Mouse (Mus musculus): ENCODE data around the gene Swap70.
A peak's percentile ranks its signal among the peaks of the same experiment; 100 is the strongest.
"Not testable (repeated sequence)": the region's sequence is repeated elsewhere in the genome, so short reads cannot be mapped to it uniquely, and the experiment has no call there.

The Swap70 gene

GRCm38 (mm10) chr7:110221586-110222481 lies at the start of gene Swap70:
Gene Swap70, plus strand, starts transcription at chr7:110221711.
- DNase-seq (ENCODE audit: low spot score in 2 of 2) = peak; percentile 77 to 85

- no peak for DNase-seq (ENCODE audit: low spot score in 2 of 2)
These were observed 42.3 kb upstream of the Swap70 start for GRCm38 (mm10) chr7:110179208-110179607.

GRCm38 (mm10) chr7:110180613-110181012 lies 40.9 kb upstream of the Swap70 start:
- no peak for DNase-seq (ENCODE audit: low spot score in 2 of 2)

GRCm38 (mm10) chr7:110181446-110181845 lies 40.1 kb upstream of the Swap70 start:
- no peak for DNase-seq (ENCODE audit: low spot score in 2 of 2)

GRCm38 (mm10) chr7:110184608-110185007 lies 36.9 kb upstream of the Swap70 start:
- no peak for DNase-seq (ENCODE audit: low spot score in 2 of 2)

GRCm38 (mm10) chr7:110189951-110190350 lies 31.6 kb upstream of the Swap70 start:
- DNase-seq (ENCODE audit: low spot score in 2 of 2) = no peak

GRCm38 (mm10) chr7:110193186-110193585 lies 28.3 kb upstream of the Swap70 start:
- no peak for DNase-seq (ENCODE audit: low spot score in 2 of 2)

GRCm38 (mm10) chr7:110197176-110197575 lies 24.3 kb upstream of the Swap70 start:
- DNase-seq (ENCODE audit: low spot score in 2 of 2) = no peak

- no peak for DNase-seq (ENCODE audit: low spot score in 2 of 2)
These were observed 19.6 kb upstream of the Swap70 start for GRCm38 (mm10) chr7:110201933-110202332.

- peak in 1 of 2 experiments; percentile 8 for DNase-seq (ENCODE audit: low spot score in 2 of 2)
These were observed 17.3 kb upstream of the Swap70 start for GRCm38 (mm10) chr7:110204208-110204607.

- no peak for DNase-seq (ENCODE audit: low spot score in 2 of 2)
These were observed 13.2 kb upstream of the Swap70 start for GRCm38 (mm10) chr7:110208341-110208740.

- no peak for DNase-seq (ENCODE audit: low spot score in 2 of 2)
These were observed 12.1 kb upstream of the Swap70 start for GRCm38 (mm10) chr7:110209422-110209821.

- no peak for DNase-seq (ENCODE audit: low spot score in 2 of 2)
These were observed 10.5 kb upstream of the Swap70 start for GRCm38 (mm10) chr7:110211025-110211424.

GRCm38 (mm10) chr7:110214882-110215281 lies 6.6 kb upstream of the Swap70 start:
- DNase-seq (ENCODE audit: low spot score in 2 of 2) = no peak

GRCm38 (mm10) chr7:110221051-110221585 lies 393 bp upstream of the Swap70 start:
- no peak for DNase-seq (ENCODE audit: low spot score in 2 of 2)

- DNase-seq (ENCODE audit: low spot score in 2 of 2) = no peak
These were observed 1.2 kb downstream of the Swap70 start for GRCm38 (mm10) chr7:110222583-110223182.

- DNase-seq (ENCODE audit: low spot score in 2 of 2) = no peak
These were observed 2.4 kb downstream of the Swap70 start for GRCm38 (mm10) chr7:110223727-110224510.

GRCm38 (mm10) chr7:110226484-110226883 lies 5.0 kb downstream of the Swap70 start:
- DNase-seq (ENCODE audit: low spot score in 2 of 2) = no peak

- DNase-seq (ENCODE audit: low spot score in 2 of 2) = no peak
These were observed 8.5 kb downstream of the Swap70 start for GRCm38 (mm10) chr7:110229967-110230366.

- not testable (repeated sequence) for DNase-seq (ENCODE audit: low spot score in 2 of 2)
These were observed 9.6 kb downstream of the Swap70 start for GRCm38 (mm10) chr7:110231127-110231526.

GRCm38 (mm10) chr7:110236085-110236484 lies 14.6 kb downstream of the Swap70 start:
- no peak for DNase-seq (ENCODE audit: low spot score in 2 of 2)

GRCm38 (mm10) chr7:110237451-110237836 lies 15.9 kb downstream of the Swap70 start:
- DNase-seq (ENCODE audit: low spot score in 2 of 2) = peak in 1 of 2 experiments; percentile 16
